Mouse (Mus musculus) CD4-positive, CD25-positive, alpha-beta regulatory T cell (primary cell): Measurements from ENCODE around the gene Scgb2b3. TPM values are rescaled to one million over a fixed set of nuclear protein-coding genes. Genes with fewer than 3 reads are reported as not detected.

ENCODE experiments used
- polyA plus RNA-seq: library from polyadenylated mRNA; unstranded; fragments of 100-300 nt; shearing (Covaris generic); gene quantifications from one replicate; pipeline ENCODE4 v1.2.1, GENCODE M21; 2017

The Scgb2b3 gene
- not detected for polyA plus RNA-seq

DNA sequence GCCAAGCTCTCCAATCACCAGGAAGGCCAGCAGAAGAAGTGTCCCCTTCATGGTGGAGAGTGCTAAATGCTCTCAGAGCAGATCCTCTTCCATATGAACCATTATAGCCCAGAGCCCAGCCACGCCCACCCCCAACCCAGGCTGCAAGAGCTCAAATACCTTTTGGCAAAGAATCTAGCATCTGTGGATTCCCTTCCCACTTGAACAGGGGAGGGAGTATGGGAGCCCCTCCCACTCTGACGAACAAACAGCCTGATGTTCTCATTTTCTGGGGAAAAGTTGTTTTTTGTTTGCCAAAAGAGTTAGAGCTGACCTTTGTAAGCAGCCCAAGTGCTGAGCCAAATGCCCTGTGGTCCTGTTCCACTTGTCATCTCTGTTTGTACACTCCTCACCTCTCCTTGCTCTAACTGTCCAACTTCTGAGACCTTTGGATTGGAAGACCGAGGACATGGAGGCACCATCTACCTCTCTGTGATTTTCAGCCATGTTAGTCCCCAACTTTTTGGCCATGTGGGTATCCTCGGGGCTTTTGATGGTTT is at the start of gene Scgb2b3:
Gene Scgb2b3, minus strand, starts transcription at position 51 of the 539 bp plus-strand sequence.

DNA sequence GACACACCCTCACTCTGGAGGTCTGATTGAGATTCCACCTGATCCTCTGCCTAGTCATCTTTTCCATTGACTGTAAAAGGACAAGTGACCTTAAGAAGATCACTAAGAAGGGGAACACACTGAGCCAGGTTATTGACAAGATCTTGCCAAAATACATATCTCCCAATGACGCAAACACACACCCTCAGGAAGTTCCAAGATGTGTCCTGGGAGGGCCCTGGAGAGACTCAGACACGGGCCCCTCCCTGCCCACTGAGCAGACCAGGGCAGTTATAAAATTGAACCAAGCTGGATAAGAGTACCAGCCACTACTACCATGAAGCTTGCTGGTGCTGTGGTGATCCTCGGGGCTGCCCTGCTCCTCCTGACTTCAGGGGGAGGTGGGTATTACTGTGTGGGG is 13.4 kb upstream of the Scgb2b3 start, which contains the start of gene Scgb1b3:
Gene Scgb1b3, plus strand, starts transcription at position 301 of the 400 bp plus-strand sequence.

Other genes starting within 250 kb of the Scgb2b3 start
- 5.9 TPM for gene Hpn, start 246.8 kb downstream of the Scgb2b3 start, polyA plus RNA-seq
- gene Scn1b, start 235.1 kb downstream of the Scgb2b3 start, polyA plus RNA-seq: 0.68 TPM
- 360 TPM for gene Gramd1a, start 206.2 kb downstream of the Scgb2b3 start, polyA plus RNA-seq
- gene Scgb2b2, start 71.6 kb downstream of the Scgb2b3 start, polyA plus RNA-seq: not detected
- gene Scgb1b2, start 70.3 kb downstream of the Scgb2b3 start, polyA plus RNA-seq: not detected
- gene Scgb1b3, start 13.5 kb upstream of the Scgb2b3 start, polyA plus RNA-seq: not detected